Comparison of ENCODE assay signal across 10 mouse cellular contexts in genomic region chr5:114418541-114418940, GRCm38 (mm10). TPM values are rescaled to one million over a fixed set of nuclear protein-coding genes. Genes with fewer than 3 reads are reported as not detected.
DNase-seq lines count a peak whose midpoint lies in the region; ATAC-seq and TF ChIP-seq lines count a peak whose summit lies in the region.
"Had no signal": no experiment of that assay in that cellular context is flagged by ENCODE, and none has a peak within 500 bp of the region (broad histone marks: within the 10 kb centered on the region; RNA-seq: fewer than 3 reads in every experiment).

No protein-coding gene starts in this region.

- dilution Hi-C loops in CH12.LX (cut with MboI; ENCODE audit: extremely low pct_ligation_motif_present, extremely low pct_unique_long_range_greater_than_20kb, low sequenced_read_pairs): no loop called here

- no peak overlapping the region for H3K4me2 ChIP-seq in CH12.LX (ENCODE audit: insufficient read depth, low read depth, poor library complexity, severe bottlenecking)
- H3K4me2 ChIP-seq: stomach, embryonic 15.5 days had no signal

- peak; percentile 50 for DNase-seq in adrenal gland, postnatal 14 days
- DNase-seq in adrenal gland, adult 2 months: no peak
- DNase-seq in kidney, postnatal 4 days: peak; percentile 55 to 62
- DNase-seq in kidney, adult 8-10 months: no peak
- no peak for DNase-seq in CH12.LX (ENCODE audit: extremely low read depth)
- DNase-seq in spleen, postnatal 4 days (ENCODE audit: low spot score in 2 of 2): no peak
- DNase-seq in ovary, postnatal 14 days (ENCODE audit: low spot score): no peak
- DNase-seq: gastrocnemius, postnatal 25 days had no signal

- H3K79me2 ChIP-seq in CH12.LX (replicated peaks; ENCODE audit: control insufficient read depth, extremely low read depth, insufficient read depth, poor library complexity, severe bottlenecking): no peaks in the 10 kb centered on the region

- peaks cover 54 to 93% of the 10 kb centered on the region in 2 experiments for H3K36me3 ChIP-seq in CH12.LX (replicated peaks in 1 of 2; ENCODE audit: control insufficient read depth in 1 of 2, insufficient read depth in 1 of 2, low read length in 1 of 2)

- no peaks in the 10 kb centered on the region for H3K27me3 ChIP-seq in CH12.LX (replicated peaks)
- H3K27me3 ChIP-seq: stomach, embryonic 15.5 days had no signal

- in situ Hi-C loops in CH12.LX (cut with MboI; ENCODE audit: low pct_ligation_motif_present, low pct_unique_long_range_greater_than_20kb, low sequenced_read_pairs): no loop called here

- H3K4me1 ChIP-seq in CH12.LX (ENCODE audit: control insufficient read depth in 1 of 2, insufficient read depth in 2 of 2): no peaks in the 10 kb centered on the region
- H3K4me1 ChIP-seq: stomach, embryonic 15.5 days had no signal

- peak; percentile 2 for TF ChIP-seq RAD21 in CH12.LX (IDR thresholded peaks at IDR 0.05; ENCODE audit: low read depth, low read length)

- H3K9me3 ChIP-seq in CH12.LX (replicated peaks; ENCODE audit: low read length): no peaks in the 10 kb centered on the region
- H3K9me3 ChIP-seq: stomach, embryonic 15.5 days had no signal

- TF ChIP-seq POLR2A in CH12.LX (IDR thresholded peaks at IDR 0.05; ENCODE audit: low read depth, low read length): no peak

- TF ChIP-seq CTCF in CH12.LX (conservative IDR thresholded peaks at IDR 0.05 in 1 of 2, IDR thresholded peaks at IDR 0.05 in 1 of 2; ENCODE audit: low read depth in 2 of 2, low read length in 2 of 2): peak in 1 of 2 experiments; percentile 35; a peak in 2 of 4 replicates

- no peak for TF ChIP-seq EP300 in CH12.LX (IDR thresholded peaks at IDR 0.05; ENCODE audit: low read length)

- no peak overlapping the region for H3K9ac ChIP-seq in CH12.LX (ENCODE audit: insufficient read depth, low read depth)
- H3K9ac ChIP-seq: stomach, embryonic 15.5 days had no signal

- no peak overlapping the region for H3K27ac ChIP-seq in CH12.LX (ENCODE audit: insufficient read depth, low read depth)
- H3K27ac ChIP-seq: stomach, embryonic 15.5 days had no signal

- no peak overlapping the region for H3K4me3 ChIP-seq in CH12.LX (replicated peaks in 1 of 3; ENCODE audit: low read depth in 2 of 3, low read length in 2 of 3, poor library complexity in 1 of 3)
- H3K4me3 ChIP-seq: stomach, embryonic 15.5 days had no signal

- 0 out of 2 replicates have a peak, but pooled peaks have one; percentile 18 for ATAC-seq in megakaryocyte, adult 5-6 weeks (ENCODE audit: poor library complexity, severe bottlenecking)

TF ChIP-seq in CH12.LX, 34 proteins besides CTCF, POLR2A, EP300 and RAD21:
- TF ChIP-seq JUND (conservative IDR thresholded peaks at IDR 0.05; ENCODE audit: low read depth, low read length) (no peak), IRF4 (IDR thresholded peaks at IDR 0.05; ENCODE audit: low read depth, low read length) (no peak), KAT2A (IDR thresholded peaks at IDR 0.05; ENCODE audit: insufficient replicate concordance, low read length) (no peak)

RNA-seq across cellular contexts. Expression of gene Mmab, which starts 25.3 kb away (rescaled TPM):
- 14.6 and 18.0 TPM in 2 replicates for total RNA-seq in adrenal gland, postnatal 14 days (2021)
- 10 to 100 TPM; 21.2 to 23.1 TPM for total RNA-seq in adrenal gland, adult 2 months (2021)
- 27.4 and 37.4 TPM in 2 replicates for polyA plus RNA-seq in adrenal gland, adult 2 months (2012; rRNA removed)
- total RNA-seq in CH12.LX (2012; rRNA removed) (9.5 and 10.9 TPM in 2 replicates), CH12.LX (2014; rRNA removed) (8.3 and 9.3 TPM in 2 replicates)
- polyA plus RNA-seq in CH12.LX (2012; ENCODE audit: insufficient read length, low read depth): 14.4 and 15.2 TPM in 2 replicates
- total RNA-seq in megakaryocyte, adult 5-6 weeks (2015): 2.0 and 2.5 TPM in 2 replicates
- total RNA-seq in megakaryocyte, adult 5-6 weeks (2017): 3.6 and 4.2 TPM in 2 replicates

RNA-seq across cellular contexts. Expression of gene Mvk, which starts 25.5 kb away (rescaled TPM):
- 22.0 and 23.2 TPM in 2 replicates for total RNA-seq in adrenal gland, postnatal 14 days (2021)
- 10 to 100 TPM; 32.6 to 34.0 TPM for total RNA-seq in adrenal gland, adult 2 months (2021)
- polyA plus RNA-seq in adrenal gland, adult 2 months (2012; rRNA removed): 60.4 and 73.3 TPM in 2 replicates
- 21.4 and 24.2 TPM in 2 replicates for total RNA-seq in CH12.LX (2012; rRNA removed)
- 26.3 and 27.9 TPM in 2 replicates for total RNA-seq in CH12.LX (2014; rRNA removed)
- polyA plus RNA-seq in CH12.LX (2012; ENCODE audit: insufficient read length, low read depth): 20.1 and 21.0 TPM in 2 replicates
- 4.2 and 4.4 TPM in 2 replicates for total RNA-seq in megakaryocyte, adult 5-6 weeks (2015)
- total RNA-seq in megakaryocyte, adult 5-6 weeks (2017): 5.7 and 7.3 TPM in 2 replicates

RNA-seq across cellular contexts. Expression of gene Ube3b, which starts 38.1 kb away (rescaled TPM):
- total RNA-seq in adrenal gland, postnatal 14 days (2021): 61.5 and 74.2 TPM in 2 replicates
- 10 to 100 TPM; 74.6 to 75.4 TPM for total RNA-seq in adrenal gland, adult 2 months (2021)
- polyA plus RNA-seq in adrenal gland, adult 2 months (2012; rRNA removed): 122 and 137 TPM in 2 replicates
- total RNA-seq in CH12.LX (2012; rRNA removed) (19.9 and 22.1 TPM in 2 replicates), CH12.LX (2014; rRNA removed) (9.5 and 11.7 TPM in 2 replicates)
- 21.1 and 29.8 TPM in 2 replicates for polyA plus RNA-seq in CH12.LX (2012; ENCODE audit: insufficient read length, low read depth)
- total RNA-seq in megakaryocyte, adult 5-6 weeks (2015): 23.7 and 27.3 TPM in 2 replicates
- 17.5 and 19.3 TPM in 2 replicates for total RNA-seq in megakaryocyte, adult 5-6 weeks (2017)

RNA-seq across cellular contexts. Expression of gene Kctd10, which starts 38.2 kb away (rescaled TPM):
- total RNA-seq in adrenal gland, postnatal 14 days (2021): 65.5 and 75.1 TPM in 2 replicates
- 10 to 100 TPM; 67.0 to 76.7 TPM for total RNA-seq in adrenal gland, adult 2 months (2021)
- 68.9 and 71.4 TPM in 2 replicates for polyA plus RNA-seq in adrenal gland, adult 2 months (2012; rRNA removed)
- total RNA-seq in CH12.LX (2012; rRNA removed) (39.5 and 41.2 TPM in 2 replicates), CH12.LX (2014; rRNA removed) (38.0 and 39.3 TPM in 2 replicates)
- 32.6 and 37.5 TPM in 2 replicates for polyA plus RNA-seq in CH12.LX (2012; ENCODE audit: insufficient read length, low read depth)
- 30.2 and 32.5 TPM in 2 replicates for total RNA-seq in megakaryocyte, adult 5-6 weeks (2015)
- total RNA-seq in megakaryocyte, adult 5-6 weeks (2017): 89.8 and 106 TPM in 2 replicates

Comparison
In these comparisons a context has a peak if more than half of its experiments do, and no peak if none do; other contexts are left out.
1. DNase-seq: peak in adrenal gland, postnatal 14 days (single experiment) and kidney, postnatal 4 days (2 of 2); none in adrenal gland, adult 2 months (single experiment), kidney, adult 8-10 months (0 of 2), CH12.LX (single experiment), spleen, postnatal 4 days (0 of 2) and ovary, postnatal 14 days (single experiment).